Mouse (Mus musculus) stomach, postnatal 0 days (tissue): ENCODE measurements around the gene Notch1.

Experiments
- CTCF ChIP-seq: IDR thresholded peaks from 2 replicates; pipeline ENCODE4 v1.5.1; 2016; ENCODE audit warnings: antibody characterized with exemption, low read depth, mild to moderate bottlenecking, moderate library complexity
- EP300 ChIP-seq: optimal IDR thresholded peaks from 2 replicates; pipeline ENCODE3; 2016; ENCODE audit warnings: antibody characterized with exemption

DNA sequence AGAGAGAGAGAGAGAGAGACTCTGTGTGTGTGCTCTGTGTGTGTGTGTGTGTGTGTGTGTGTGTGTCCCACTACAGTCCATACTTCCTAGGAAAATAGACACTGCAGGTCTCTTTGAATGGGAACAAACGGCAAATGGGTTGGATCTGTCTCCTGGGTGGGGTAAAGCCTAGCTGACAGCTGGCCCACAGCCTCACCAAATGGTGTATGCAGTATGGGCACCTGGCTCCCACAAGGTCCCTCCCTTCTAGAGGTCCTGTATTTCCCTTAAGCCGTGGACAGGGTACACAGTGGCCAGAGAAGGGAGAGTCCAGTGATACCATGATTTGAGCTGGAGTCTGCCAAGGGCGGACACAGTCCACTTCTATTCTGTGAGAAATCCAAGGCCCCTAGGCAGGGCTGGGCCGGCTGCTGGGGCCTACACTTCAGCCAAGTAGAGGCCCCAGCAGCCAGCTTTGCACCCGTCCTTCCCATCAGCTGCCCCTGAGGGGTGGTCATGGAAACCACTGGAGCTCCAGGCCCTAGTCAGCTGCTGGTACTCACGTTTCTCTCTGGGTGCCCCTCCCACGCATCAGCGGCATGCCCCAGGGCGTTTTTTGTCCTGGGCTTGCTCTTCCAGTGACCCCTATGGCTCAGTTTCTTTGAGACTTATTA is 24.9 kb upstream of the Notch1 start:
- TF ChIP-seq CTCF (no peak), EP300 (no peak)
